Mouse (Mus musculus) embryonic facial prominence, embryonic 11.5 days (tissue): ENCODE data around the gene Sh3glb1. TPM values are rescaled to one million over a fixed set of nuclear protein-coding genes. Genes with fewer than 3 reads are reported as not detected.

Source experiments
- ATAC-seq: fragments of 200-750 bp; cut with Nextera tagmentation; replicated peaks from 2 replicates; pipeline ENCODE4 v1.8.0; 2017; ENCODE audit warnings: low read depth; ENCODE audit not compliant: insufficient number of reproducible peaks, low FRiP score, low TSS enrichment
- DNase-seq: peaks from one replicate; pipeline ENCODE4 v3.0.0-alpha.2; 2015; ENCODE audit warnings: low spot score
- H3K27ac ChIP-seq: fragments of 300-500 bp; sonication (generic); replicated peaks from 2 replicates; pipeline ENCODE4 v1.5.1; 2014; ENCODE audit warnings: mild to moderate bottlenecking, low read depth, low read length, control low read depth
- H3K27me3 ChIP-seq: fragments of 300-500 bp; sonication (generic); 2 replicates; pipeline ENCODE4 v1.6.1; 2014; ENCODE audit warnings: mild to moderate bottlenecking, low read length, moderate library complexity, mixed read lengths; ENCODE audit not compliant: control insufficient read depth, insufficient read depth
- H3K36me3 ChIP-seq: fragments of 300-500 bp; sonication (generic); replicated peaks from 2 replicates; pipeline ENCODE4 v1.6.1; 2014; ENCODE audit warnings: low read depth, mild to moderate bottlenecking, low read length, moderate library complexity, mixed read lengths; ENCODE audit not compliant: control insufficient read depth, insufficient read depth
- H3K4me1 ChIP-seq: fragments of 300-500 bp; sonication (generic); 2 replicates; pipeline ENCODE4 v1.6.1; 2014; ENCODE audit warnings: low read length, mixed read lengths; ENCODE audit not compliant: control insufficient read depth, insufficient read depth
- H3K4me2 ChIP-seq: fragments of 300-500 bp; sonication (generic); 2 replicates; pipeline ENCODE4 v1.6.1; 2014; ENCODE audit warnings: low read depth, mild to moderate bottlenecking, control low read depth, low read length, moderate library complexity
- H3K4me3 ChIP-seq: fragments of 300-500 bp; sonication (generic); 2 replicates; pipeline ENCODE4 v1.5.1; 2014; ENCODE audit warnings: low read depth, low read length, control low read depth
- H3K9ac ChIP-seq: fragments of 300-500 bp; sonication (generic); replicated peaks from 2 replicates; pipeline ENCODE4 v1.6.1; 2014; ENCODE audit warnings: mild to moderate bottlenecking, control low read depth, low read length
- H3K9me3 ChIP-seq: fragments of 300-500 bp; sonication (generic); replicated peaks from 2 replicates; pipeline ENCODE4 v1.6.1; 2016; ENCODE audit warnings: mild to moderate bottlenecking, low read length, inconsistent platforms, mixed read lengths; ENCODE audit not compliant: control insufficient read depth
- WGBS: fragments of 180-500 bp; shearing (Covaris S2); extraction: QIAGEN DNeasy Blood & Tissue Kit; methylation state at CpG from one replicate; pipeline ENCODE4 v1.1.7; 2014; 5-methylcytosine and 5-hydroxymethylcytosine counted together
- polyA plus RNA-seq: library from polyadenylated mRNA; unstranded; fragments of >200 nt; fragmentation: Nextera tagmentation; extraction: Ambion mirVana; gene quantifications from 2 replicates; pipeline ENCODE4 v1.2.1, GENCODE M21; 2014

Gene Sh3glb1
- polyA plus RNA-seq, 1 experiment from 2014 or later: 87.9 TPM

GRCm38 (mm10) chr3:144679701-144680159 lies 40.4 kb downstream of the Sh3glb1 start:
- 91% methylated on average over 8 of the region's 8 CpGs for WGBS
- H3K27me3 ChIP-seq: no peaks in the 10 kb centered on the region
- no peak for ATAC-seq

GRCm38 (mm10) chr3:144679137-144679536 lies 41.0 kb downstream of the Sh3glb1 start:
- WGBS: 76% methylated on average over 4 of the region's 4 CpGs
- no peaks in the 10 kb centered on the region for H3K9me3 ChIP-seq
- DNase-seq (no peak), ATAC-seq (no peak)
- H3K36me3 ChIP-seq: no peaks in the 10 kb centered on the region
- H3K4me3 ChIP-seq: no peak overlapping the region
- no peaks in the 10 kb centered on the region for H3K4me1 ChIP-seq
- no peak overlapping the region for H3K27ac ChIP-seq
- H3K4me2 ChIP-seq: no peak overlapping the region
- no peak overlapping the region for H3K9ac ChIP-seq
- no peaks in the 10 kb centered on the region for H3K27me3 ChIP-seq

More at GRCm38 (mm10) chr3:144679701-144680159, 40.4 kb downstream of the Sh3glb1 start:
- DNase-seq: no peak
- Histone ChIP-seq H3K9me3 (no peaks in the 10 kb centered on the region), H3K4me1 (no peaks in the 10 kb centered on the region), H3K36me3 (no peaks in the 10 kb centered on the region), H3K27ac (no peak overlapping the region), H3K4me3 (no peak overlapping the region), H3K4me2 (no peak overlapping the region), H3K9ac (no peak overlapping the region)

GRCm38 (mm10) chr3:144677751-144678150 lies 42.4 kb downstream of the Sh3glb1 start:
- Histone ChIP-seq H3K4me3 (no peak overlapping the region), H3K9ac (no peak overlapping the region), H3K4me2 (no peak overlapping the region), H3K9me3 (no peaks in the 10 kb centered on the region), H3K4me1 (no peaks in the 10 kb centered on the region), H3K27ac (no peak overlapping the region), H3K27me3 (no peaks in the 10 kb centered on the region), H3K36me3 (no peaks in the 10 kb centered on the region)
- WGBS: 90% methylated on average over 6 of the region's 6 CpGs
- DNase-seq: no peak
- ATAC-seq: no peak

- Histone ChIP-seq H3K36me3 (no peaks in the 10 kb centered on the region), H3K9ac (no peak overlapping the region), H3K27me3 (no peaks in the 10 kb centered on the region), H3K4me3 (no peak overlapping the region), H3K9me3 (no peaks in the 10 kb centered on the region), H3K4me1 (no peaks in the 10 kb centered on the region), H3K27ac (no peak overlapping the region), H3K4me2 (no peak overlapping the region)
- no peak for ATAC-seq
- no peak for DNase-seq
- 78% methylated on average over 9 of the region's 9 CpGs for WGBS
These were observed 43.9 kb downstream of the Sh3glb1 start for GRCm38 (mm10) chr3:144676249-144676648.

- no peak overlapping the region for H3K27ac ChIP-seq
- H3K4me3 ChIP-seq: no peak overlapping the region
- H3K9ac ChIP-seq: no peak overlapping the region
- no peaks in the 10 kb centered on the region for H3K4me1 ChIP-seq
- no peaks in the 10 kb centered on the region for H3K9me3 ChIP-seq
- 79% methylated on average over 8 of the region's 8 CpGs for WGBS
- ATAC-seq: no peak
- no peak overlapping the region for H3K4me2 ChIP-seq
- H3K27me3 ChIP-seq: no peaks in the 10 kb centered on the region
- no peak for DNase-seq
- H3K36me3 ChIP-seq: no peaks in the 10 kb centered on the region
These were observed 48.1 kb downstream of the Sh3glb1 start for GRCm38 (mm10) chr3:144672016-144672415.

- H3K27me3 ChIP-seq: no peaks in the 10 kb centered on the region
- no peak overlapping the region for H3K27ac ChIP-seq
- H3K4me1 ChIP-seq: no peaks in the 10 kb centered on the region
- H3K4me2 ChIP-seq: no peak overlapping the region
- H3K9me3 ChIP-seq: no peaks in the 10 kb centered on the region
- ATAC-seq (0 out of 2 replicates have a peak, but pooled peaks have one; percentile 48), DNase-seq (no peak)
- H3K36me3 ChIP-seq: no peaks in the 10 kb centered on the region
- 71% methylated on average over 14 of the region's 14 CpGs for WGBS
- no peak overlapping the region for H3K4me3 ChIP-seq
- no peak overlapping the region for H3K9ac ChIP-seq
These were observed 49.9 kb downstream of the Sh3glb1 start for GRCm38 (mm10) chr3:144669944-144670874.

DNA sequence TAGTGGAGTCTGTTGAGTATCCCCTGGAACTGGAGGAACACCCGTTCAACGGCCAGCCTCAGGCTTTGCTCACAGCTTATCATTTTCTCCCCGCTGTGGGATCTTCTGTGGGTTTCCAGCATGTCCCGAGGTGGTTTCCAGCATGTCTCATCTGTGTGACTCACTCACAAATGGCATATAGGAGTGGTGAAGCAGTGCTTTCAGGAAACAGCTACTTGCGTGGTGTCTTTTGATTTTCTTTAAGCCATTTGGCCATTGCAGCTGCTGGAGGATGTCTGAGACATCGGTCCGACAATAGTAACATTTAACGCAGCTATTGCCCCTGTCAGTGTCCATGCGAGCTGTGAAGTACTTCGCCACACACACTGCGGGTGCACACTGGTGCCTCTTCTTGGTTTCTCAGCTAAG lies 50.7 kb downstream of the Sh3glb1 start:
- Histone ChIP-seq H3K4me1 (no peaks in the 10 kb centered on the region), H3K27ac (no peak overlapping the region), H3K36me3 (no peaks in the 10 kb centered on the region), H3K9me3 (no peaks in the 10 kb centered on the region), H3K4me3 (no peak overlapping the region), H3K4me2 (no peak overlapping the region), H3K9ac (no peak overlapping the region), H3K27me3 (no peaks in the 10 kb centered on the region)
- DNase-seq: no peak
- WGBS: 88% methylated on average over 11 of the region's 11 CpGs
- no peak for ATAC-seq

- Histone ChIP-seq H3K36me3 (no peaks in the 10 kb centered on the region), H3K27ac (no peak overlapping the region), H3K4me3 (no peak overlapping the region), H3K4me2 (no peak overlapping the region), H3K4me1 (no peaks in the 10 kb centered on the region), H3K9ac (no peak overlapping the region), H3K27me3 (no peaks in the 10 kb centered on the region), H3K9me3 (no peaks in the 10 kb centered on the region)
- ATAC-seq (no peak), DNase-seq (no peak)
- WGBS: 71% methylated on average over 2 of the region's 2 CpGs
These were observed 51.2 kb downstream of the Sh3glb1 start for GRCm38 (mm10) chr3:144668949-144669348.
